ENCODE assay signal across 12 mouse cellular contexts in the genomic region with DNA sequence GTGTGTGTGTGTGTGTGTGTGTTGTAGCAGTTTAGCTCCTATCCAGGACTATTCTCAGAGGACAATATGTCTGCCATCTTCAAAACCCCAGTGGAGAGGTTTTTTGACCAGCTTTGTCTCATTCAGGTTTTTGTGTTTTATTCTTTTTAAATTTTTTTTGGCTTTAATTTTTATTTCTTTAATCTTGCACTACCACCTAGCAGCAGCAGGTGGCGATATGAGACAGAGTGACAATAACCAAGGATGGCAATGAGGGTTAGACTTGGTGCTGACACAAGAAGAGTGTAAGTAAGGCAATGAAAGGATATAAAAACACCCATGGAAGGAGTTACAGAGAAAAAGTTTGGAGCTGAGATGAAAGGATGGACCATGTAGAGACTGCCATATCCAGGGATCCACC. TPM values are rescaled to one million over a fixed set of nuclear protein-coding genes. Genes with fewer than 3 reads are reported as not detected.
DNase-seq lines count a peak whose midpoint lies in the region; ATAC-seq and TF ChIP-seq lines count a peak whose summit lies in the region.
"Not testable (repeated sequence)": the region's sequence is repeated elsewhere in the genome, so short reads cannot be mapped to it uniquely, and the experiment has no call there.
"Had no signal": no experiment of that assay in that cellular context is flagged by ENCODE, and none has a peak within 500 bp of the region (broad histone marks: within the 10 kb centered on the region; RNA-seq: fewer than 3 reads in every experiment).

No protein-coding gene starts in this region.

- H3K27me3 ChIP-seq in forebrain, postnatal 0 days (ENCODE audit: insufficient read depth, low read length); hindbrain, postnatal 0 days (ENCODE audit: insufficient read depth, low read length); lung, embryonic 14.5 days (ENCODE audit: insufficient read depth, low read length): not testable (repeated sequence)

- peak; percentile 56 for TF ChIP-seq CTCF in forebrain, postnatal 0 days (IDR thresholded peaks at IDR 0.05; ENCODE audit: low read depth)
- TF ChIP-seq CTCF in hindbrain, postnatal 0 days (IDR thresholded peaks at IDR 0.05; ENCODE audit: low read depth): peak; percentile 63
- TF ChIP-seq CTCF in layer of hippocampus, adult 2 months (conservative IDR thresholded peaks at IDR 0.05): peak; percentile 73
- TF ChIP-seq CTCF in lung, embryonic 14.5 days (IDR thresholded peaks at IDR 0.05; ENCODE audit: low read depth): peak; percentile 64

- H3K4me3 ChIP-seq in forebrain, postnatal 0 days (ENCODE audit: low read depth, low read length); hindbrain, postnatal 0 days (ENCODE audit: low read length); layer of hippocampus, adult 2 months; lung, embryonic 14.5 days (ENCODE audit: low read depth, low read length): not testable (repeated sequence)

- not testable (repeated sequence) for H3K27ac ChIP-seq in forebrain, postnatal 0 days (ENCODE audit: low read depth, low read length); hindbrain, postnatal 0 days; layer of hippocampus, adult 2 months; lung, embryonic 14.5 days (ENCODE audit: low read depth)

- H3K9me3 ChIP-seq in forebrain, postnatal 0 days (ENCODE audit: low read length); hindbrain, postnatal 0 days (ENCODE audit: low read length); lung, embryonic 14.5 days (ENCODE audit: low read depth, low read length): not testable (repeated sequence)

- not testable (repeated sequence) for H3K36me3 ChIP-seq in forebrain, postnatal 0 days (ENCODE audit: insufficient read depth); hindbrain, postnatal 0 days (ENCODE audit: insufficient read depth, low read length); lung, embryonic 14.5 days (ENCODE audit: insufficient read depth)

- H3K9ac ChIP-seq in forebrain, postnatal 0 days; hindbrain, postnatal 0 days (replicated peaks; ENCODE audit: low read length); lung, embryonic 14.5 days: not testable (repeated sequence)

- not testable (repeated sequence) for ATAC-seq in forebrain, postnatal 0 days; hindbrain, postnatal 0 days; lung, embryonic 14.5 days (ENCODE audit: insufficient read depth)

- H3K4me2 ChIP-seq in forebrain, postnatal 0 days (ENCODE audit: low read depth); hindbrain, postnatal 0 days (ENCODE audit: low read depth, low read length); lung, embryonic 14.5 days: not testable (repeated sequence)

- H3K4me1 ChIP-seq in forebrain, postnatal 0 days (ENCODE audit: insufficient read depth); hindbrain, postnatal 0 days (ENCODE audit: insufficient read depth, low read length); lung, embryonic 14.5 days (ENCODE audit: insufficient read depth): not testable (repeated sequence)

- peak; percentile 4 for DNase-seq in adipocyte (ENCODE audit: low spot score)
- peak; percentile 49 to 65 for DNase-seq in cerebellum, postnatal 10 days
- DNase-seq in forebrain, postnatal 0 days: peak; percentile 42
- DNase-seq in hindbrain, postnatal 0 days (ENCODE audit: low spot score): peak; percentile 58
- peak in 1 of 2 experiments; percentile 55 for DNase-seq in layer of hippocampus, adult 2 months (ENCODE audit: low spot score in 2 of 2)
- DNase-seq in lung, embryonic 14.5 days: peak; percentile 62
- peak; percentile 27 for DNase-seq in retina, postnatal 7 days (ENCODE audit: low read depth, low spot score)

- WGBS in forebrain, postnatal 0 days: 0% methylated on average over 1 of the region's 1 CpGs
- 3% methylated on average over 1 of the region's 1 CpGs for WGBS in hindbrain, postnatal 0 days
- WGBS in lung, embryonic 14.5 days: 0% methylated on average over 1 of the region's 1 CpGs

RNA-seq across cellular contexts. Expression of gene Gm906, which starts 38.3 kb away (rescaled TPM):
- total RNA-seq in forebrain, postnatal 0 days (2014; rRNA removed): not detected in 2 replicates
- not detected in 2 replicates for polyA plus RNA-seq in forebrain, postnatal 0 days (2015; fragmentation: Nextera tagmentation; extraction: Ambion mirVana)
- total RNA-seq in hindbrain, postnatal 0 days (2014; rRNA removed): not detected in 2 replicates
- polyA plus RNA-seq in hindbrain, postnatal 0 days (2015; fragmentation: Nextera tagmentation; extraction: Ambion mirVana): not detected in 2 replicates
- total RNA-seq in layer of hippocampus, adult 2 months (2021): not detected
- 0.20 and 0.32 TPM in 2 replicates for polyA plus RNA-seq in lung, embryonic 14.5 days (2014; fragmentation: Nextera tagmentation; extraction: Ambion mirVana)
- polyA plus RNA-seq: heart, embryonic 13.5 days; intestine, embryonic 16.5 days; midbrain, embryonic 13.5 days; neural tube, embryonic 15.5 days; spleen, adult 2 months had no signal
